Mouse (Mus musculus) gonadal fat pad, adult 2 months (tissue): ENCODE measurements at regions not wholly inside any gene's neighbourhood (a gene's known extent, or its start where the extent isn't known, plus 50 kb on each side); places are given as distances from the start of the nearest gene placed in this dataset.

Experiments
- DNase-seq: peaks from one replicate; pipeline ENCODE4 v3.0.0-alpha.2; 2012; ENCODE audit warnings: low read depth

DNA sequence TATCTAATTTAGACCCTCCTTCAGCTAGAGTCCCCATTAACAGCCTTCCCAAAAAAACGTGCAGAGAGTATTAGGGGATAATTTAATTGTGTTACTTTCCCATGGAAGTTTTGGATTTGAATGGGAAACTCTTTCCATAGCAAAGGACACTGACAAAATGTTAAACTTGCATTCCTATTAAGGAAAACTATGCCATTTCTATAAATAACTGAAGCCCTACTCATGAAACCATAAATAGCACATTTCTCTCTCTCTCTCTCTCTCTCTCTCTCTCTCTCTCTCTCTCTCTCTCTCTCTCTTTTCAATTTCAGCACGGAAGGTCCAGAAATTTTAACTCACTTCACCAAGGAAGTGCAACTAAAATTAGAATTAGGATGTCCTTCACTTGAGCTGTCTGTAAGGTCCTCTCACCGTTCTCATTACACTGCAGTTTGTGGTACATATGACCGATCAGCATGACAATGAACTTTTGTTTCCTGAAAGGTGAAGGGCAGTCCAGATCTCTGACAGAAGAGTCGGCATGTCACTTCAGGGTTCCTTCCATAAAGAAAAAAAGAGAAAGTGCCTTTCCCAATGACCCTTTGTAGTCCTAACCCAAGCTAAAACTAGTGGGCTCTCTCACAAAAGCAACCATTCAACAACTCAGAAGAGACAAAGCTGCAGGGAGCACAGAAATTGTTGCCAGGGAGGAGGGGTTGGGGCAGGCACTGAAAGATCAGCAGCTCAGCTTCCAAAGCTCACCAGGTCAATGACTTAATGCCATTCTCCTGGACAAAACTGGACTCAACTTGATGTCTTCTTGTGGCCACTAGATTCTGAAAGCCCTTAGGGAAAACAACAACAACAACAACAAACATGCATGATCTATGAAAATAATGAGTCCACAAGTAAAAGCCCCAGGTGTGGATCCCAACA lies 696.9 kb downstream of the Diaph3 start:
- no peak for DNase-seq

GRCm38 (mm10) chr14:86441895-86442679 lies 698.9 kb downstream of the Diaph3 start:
- no peak for DNase-seq

GRCm38 (mm10) chr14:86437383-86437782 lies 703.7 kb downstream of the Diaph3 start:
- no peak for DNase-seq

DNA sequence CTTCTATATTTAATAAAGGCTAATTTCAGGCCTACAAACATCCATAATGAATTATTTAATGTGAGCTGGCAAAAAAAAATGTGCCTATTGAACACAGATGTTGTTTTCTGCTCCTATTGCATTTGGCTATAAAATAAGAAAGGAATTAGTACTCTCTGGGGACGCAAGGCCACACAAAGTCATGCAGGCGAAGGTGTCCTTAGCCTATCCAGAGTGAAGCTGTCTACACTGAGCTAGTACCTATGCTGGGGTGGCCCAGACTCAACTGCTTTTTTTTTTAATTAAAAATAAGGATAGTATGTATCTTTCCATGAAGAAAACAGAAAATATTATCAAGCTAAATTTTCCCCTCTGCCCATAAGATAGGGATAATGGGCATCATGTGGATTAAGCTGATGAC lies 705.7 kb downstream of the Diaph3 start:
- DNase-seq = no peak

DNA sequence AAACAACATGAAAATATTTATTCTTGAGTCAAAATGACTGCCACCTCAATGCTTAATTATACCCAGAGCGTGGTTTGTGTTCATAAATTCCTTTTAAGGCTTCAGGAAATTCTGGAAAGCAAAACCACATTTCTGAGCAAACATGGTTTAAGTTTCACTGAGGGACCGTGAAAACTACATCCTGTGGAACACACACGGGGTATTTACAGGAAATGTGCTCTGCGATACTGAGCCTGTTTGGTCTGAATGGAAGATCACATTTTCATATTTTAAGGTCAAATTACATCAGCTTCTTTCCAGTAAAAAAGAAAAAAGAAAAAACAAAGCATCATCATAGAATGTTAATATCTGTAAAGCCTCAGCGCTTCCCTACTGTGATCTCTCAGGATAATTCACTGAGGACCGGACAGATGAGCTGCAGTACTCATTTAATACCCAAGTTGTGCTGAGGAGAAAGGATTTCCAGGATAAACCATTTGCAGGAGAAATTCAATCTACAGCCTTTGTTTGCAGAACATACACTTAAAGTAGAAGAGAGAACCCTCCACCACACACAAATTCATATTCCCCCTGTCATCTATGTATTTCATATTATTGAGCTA lies 709.7 kb downstream of the Diaph3 start:
- DNase-seq = no peak

DNA sequence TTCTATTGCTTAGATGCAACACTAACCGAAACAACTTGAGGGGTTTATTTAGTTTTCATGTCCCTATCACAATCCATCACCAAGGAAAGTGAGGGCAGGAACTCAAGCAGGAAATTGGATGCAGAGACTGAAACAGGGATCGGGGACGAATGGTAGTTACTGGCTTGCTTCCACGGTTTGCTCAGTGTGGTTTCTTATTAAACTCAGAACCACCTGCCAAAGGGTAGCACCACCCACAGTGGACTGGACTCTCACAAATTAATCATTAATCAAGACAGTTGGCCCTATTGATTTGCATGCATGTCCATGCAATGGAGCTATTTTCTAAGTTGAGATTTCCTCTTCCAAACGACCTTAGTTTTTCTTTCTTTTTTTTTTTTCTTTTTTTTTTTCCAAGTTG lies 719.2 kb downstream of the Diaph3 start:
- DNase-seq = no peak

DNA sequence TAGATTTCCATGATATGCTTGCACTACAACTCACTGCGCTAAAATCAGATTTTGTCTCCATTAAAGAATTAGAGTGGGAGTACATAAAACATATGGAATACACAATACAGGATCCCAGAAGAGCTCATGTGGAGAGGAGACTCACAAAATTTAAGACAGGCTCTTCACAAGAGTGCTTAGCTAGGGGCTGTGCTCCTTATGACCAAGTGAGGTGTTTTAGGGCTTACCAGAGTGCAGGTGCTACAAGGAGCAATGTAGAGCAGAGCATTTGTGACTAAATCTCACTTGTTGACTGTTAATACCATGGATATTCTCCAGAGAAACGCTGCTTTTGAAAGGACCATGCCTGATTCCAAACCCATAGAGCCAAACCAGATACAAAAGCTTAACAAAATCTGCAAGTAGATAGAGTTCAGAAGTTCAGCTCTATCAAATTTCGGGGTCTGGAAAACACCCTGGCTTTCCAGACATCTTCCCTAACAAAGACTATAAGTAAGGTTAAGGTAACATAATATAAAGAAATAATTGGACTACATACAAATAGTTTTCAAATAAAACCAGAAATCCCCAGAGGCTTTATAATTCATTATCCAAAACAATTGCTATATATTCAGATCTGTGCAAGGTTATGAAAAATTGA lies 721.0 kb downstream of the Diaph3 start:
- no peak for DNase-seq

- no peak for DNase-seq
Observed at GRCm38 (mm10) chr14:86396876-86397275, 744.2 kb downstream of the Diaph3 start.

- DNase-seq = no peak
Observed at GRCm38 (mm10) chr14:86395951-86396361, 745.1 kb downstream of the Diaph3 start.

GRCm38 (mm10) chr14:86395531-86395930 lies 745.5 kb downstream of the Diaph3 start:
- DNase-seq = no peak

DNA sequence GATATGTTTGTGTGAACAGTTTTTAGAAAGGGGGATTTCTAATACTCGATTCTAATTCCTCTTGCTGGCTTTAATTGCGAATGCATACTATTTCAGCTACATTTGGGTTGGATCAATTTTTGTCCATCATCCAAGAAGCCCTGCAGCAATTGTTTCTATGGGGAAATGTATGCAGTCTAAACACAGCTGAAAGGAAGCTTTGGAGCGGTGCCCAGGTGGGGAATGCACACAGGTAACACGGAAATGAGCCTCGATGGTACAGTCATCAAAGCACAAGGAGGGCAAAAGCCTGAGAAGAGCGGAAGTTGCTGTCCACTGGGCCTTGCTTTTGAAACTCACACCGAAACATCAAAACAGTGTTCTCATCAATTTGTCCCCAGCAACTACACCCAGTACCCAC lies 746.0 kb downstream of the Diaph3 start:
- no peak for DNase-seq

- DNase-seq = no peak
Observed at GRCm38 (mm10) chr14:86385136-86385535, 755.9 kb downstream of the Diaph3 start.

DNA sequence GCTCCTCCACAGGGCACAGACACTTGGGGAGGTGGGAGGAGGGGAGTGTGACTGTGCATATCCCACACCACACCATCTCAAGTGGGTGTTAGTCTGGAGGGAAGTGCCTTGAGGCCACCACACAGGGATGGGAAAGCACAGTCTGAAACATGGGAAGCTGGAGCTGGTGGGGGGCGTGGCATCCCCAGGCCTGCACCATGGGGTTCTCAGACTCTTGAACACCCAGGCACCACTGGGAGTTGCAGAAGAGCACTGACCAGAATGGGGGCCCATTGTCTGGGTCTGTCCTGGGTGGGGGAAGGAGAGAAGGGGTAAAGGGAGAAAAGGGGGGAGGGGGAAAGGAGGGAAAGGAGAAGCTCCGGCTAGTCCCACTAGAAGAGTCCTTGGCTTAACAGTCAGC lies 776.0 kb downstream of the Diaph3 start:
- no peak for DNase-seq

- DNase-seq = no peak
Observed at GRCm38 (mm10) chr14:86360423-86361059, 780.5 kb downstream of the Diaph3 start.

DNA sequence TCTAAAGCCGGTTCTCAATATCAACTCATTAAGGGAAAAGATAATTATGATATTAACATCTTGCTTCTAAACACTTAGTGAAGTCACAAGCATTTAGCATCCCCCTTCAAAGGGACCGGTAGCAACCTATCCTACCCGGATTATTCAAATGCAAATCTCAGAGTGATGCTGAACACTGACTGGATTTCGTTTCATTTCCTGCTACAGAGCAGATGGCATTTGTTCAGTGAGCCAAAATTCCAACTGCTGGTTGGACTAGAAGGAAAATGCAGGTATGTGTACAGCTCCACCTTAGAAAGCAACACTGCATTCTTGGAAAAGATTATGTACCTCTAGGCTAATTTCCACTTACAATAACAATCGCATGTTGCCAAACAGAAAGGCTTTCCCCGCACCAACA lies 782.5 kb downstream of the Diaph3 start:
- no peak for DNase-seq

- DNase-seq = no peak
Observed at GRCm38 (mm10) chr14:86350526-86350925, 790.5 kb downstream of the Diaph3 start.

- no peak for DNase-seq
Observed at GRCm38 (mm10) chr14:86339007-86339406, 802.0 kb downstream of the Diaph3 start.

DNA sequence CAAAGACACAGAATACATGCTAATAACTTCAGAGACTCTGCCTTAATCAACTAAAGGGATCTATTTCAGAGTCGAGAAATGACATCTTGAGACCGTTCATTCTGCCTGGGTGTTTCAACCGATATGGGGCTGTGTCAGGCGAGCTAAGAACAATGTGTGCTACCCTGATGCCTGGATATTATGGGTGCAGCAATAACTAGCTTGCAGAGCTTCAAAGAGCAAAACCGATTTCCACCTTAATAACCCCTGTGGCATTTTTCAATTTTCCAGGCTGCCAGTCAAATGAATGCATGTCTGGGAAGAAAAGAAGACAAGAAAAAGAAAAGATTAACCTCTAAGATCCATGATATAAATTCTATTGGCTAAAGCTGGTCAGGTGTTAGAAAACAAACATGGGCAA lies 804.0 kb downstream of the Diaph3 start:
- DNase-seq = no peak

- no peak for DNase-seq
Observed at GRCm38 (mm10) chr14:86335284-86335683, 805.8 kb downstream of the Diaph3 start.

DNA sequence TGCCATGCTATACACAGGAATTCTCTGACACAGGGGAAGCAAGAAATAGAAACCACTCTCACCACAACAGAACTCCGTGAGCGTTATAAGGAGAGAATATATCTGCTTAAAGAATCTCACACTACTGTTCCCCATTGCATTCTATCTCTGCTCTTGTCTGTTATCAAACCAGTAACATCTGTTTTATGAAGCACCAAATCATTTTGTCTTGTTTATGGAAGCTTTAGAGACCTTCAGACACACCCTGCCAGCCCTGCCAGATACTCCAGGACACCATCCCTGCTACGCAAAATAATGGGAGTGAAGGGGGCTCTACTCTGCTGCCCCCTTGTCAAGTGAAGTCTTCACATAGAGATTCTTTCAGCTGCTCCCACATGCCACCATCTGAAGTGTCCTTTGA lies 811.9 kb downstream of the Diaph3 start:
- no peak for DNase-seq

GRCm38 (mm10) chr14:86327646-86328045 lies 813.4 kb downstream of the Diaph3 start:
- DNase-seq = no peak

DNA sequence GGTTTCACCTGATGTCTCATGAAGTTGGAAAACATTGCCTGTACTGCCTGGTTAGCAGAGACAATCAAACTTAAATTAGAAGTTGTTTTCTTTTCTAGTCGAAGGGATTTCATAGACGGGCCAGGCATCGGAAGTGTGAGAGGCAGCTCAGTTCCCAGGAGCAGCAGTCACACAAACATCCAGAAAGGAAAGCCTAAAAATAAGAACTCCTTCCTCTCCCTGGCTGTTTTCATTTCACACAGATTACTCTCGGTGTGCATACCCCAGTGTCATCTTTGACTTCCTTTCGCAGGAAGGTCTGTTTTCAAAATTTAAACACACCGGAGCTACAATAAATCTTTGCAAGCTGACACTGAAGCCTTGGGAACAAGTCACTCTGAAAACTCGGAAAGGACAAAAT lies 818.7 kb downstream of the Diaph3 start:
- no peak for DNase-seq
